Mouse (Mus musculus): ENCODE data around the gene Pbx4. TPM values are rescaled to one million over a fixed set of nuclear protein-coding genes. Genes with fewer than 3 reads are reported as not detected.

The Pbx4 gene
- total RNA-seq, 2 experiments from 2014 or later, result 16.9 to 17.4 TPM

DNA sequence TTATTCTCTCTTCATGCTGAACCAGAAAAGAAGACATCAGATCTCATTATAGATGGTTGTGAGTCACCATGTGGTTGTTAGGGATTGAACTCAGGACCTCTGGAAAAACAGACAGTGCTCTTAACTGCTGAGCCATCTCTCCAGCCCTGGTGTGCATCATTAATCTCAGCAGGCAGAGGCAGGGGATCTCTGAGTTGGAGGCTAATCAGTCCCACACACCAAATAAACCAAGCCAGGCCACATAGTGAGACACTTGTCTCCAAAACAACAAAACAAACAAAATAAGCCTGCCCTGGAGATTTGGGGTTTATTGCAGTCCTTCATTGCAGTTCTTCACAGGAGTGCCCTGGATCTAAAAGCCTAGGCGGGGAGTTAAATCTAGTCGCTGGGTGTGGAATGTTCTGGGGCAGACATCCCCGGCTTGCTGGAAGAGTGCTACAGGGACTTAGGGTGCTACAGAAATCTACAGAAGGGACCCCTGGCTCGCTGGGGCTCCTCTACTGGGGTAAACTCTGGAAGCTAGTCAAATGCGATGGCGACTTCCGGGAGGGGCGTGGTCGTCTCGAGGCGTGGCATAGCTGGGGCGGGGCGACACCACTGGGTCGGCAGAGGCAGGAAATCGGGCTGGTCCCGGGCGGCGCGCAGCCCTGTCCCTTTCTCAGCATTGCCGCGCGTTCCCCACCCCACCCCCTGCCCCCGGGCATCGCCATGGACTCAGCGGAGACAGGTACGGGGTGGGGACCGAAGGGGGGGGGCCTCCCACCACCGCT is 24.0 kb upstream of the Pbx4 start, which contains the start of gene Gmip:
Gmip (plus strand) TSS at position 586 of the 770 bp plus-strand sequence.
- DNase-seq (ENCODE audit: low spot score in 2 of 2), result peak; percentile 53 to 68
- intact Hi-C loops (cut with DNase I), result no loop called here

DNA sequence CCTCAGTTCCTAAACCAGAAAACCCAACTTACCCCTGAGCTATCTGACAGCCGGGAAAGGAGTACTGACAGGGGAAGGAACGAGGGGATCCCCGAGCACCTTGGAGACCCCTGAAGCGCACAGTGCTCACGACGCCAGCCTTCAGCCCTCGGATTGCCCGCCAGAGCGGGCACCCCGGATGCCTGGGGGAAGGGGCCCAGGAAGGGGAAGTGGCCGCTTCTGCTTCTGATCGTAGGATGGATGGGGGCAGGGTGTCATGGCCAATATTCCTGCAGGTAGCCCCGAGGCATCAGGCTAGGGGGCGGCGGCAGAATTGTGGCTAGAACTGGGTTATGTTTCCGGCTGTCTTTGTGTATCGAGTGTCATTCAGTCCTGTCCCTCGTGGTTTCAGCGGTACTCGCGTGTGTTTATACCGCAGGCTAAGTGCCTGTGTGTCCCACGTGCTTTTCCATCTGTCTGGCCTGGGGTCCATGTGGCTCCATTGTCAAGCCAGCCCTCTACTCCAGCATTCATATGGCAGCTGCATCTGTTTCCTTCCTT is 23.4 kb upstream of the Pbx4 start:
- intact Hi-C loops (cut with DNase I), result no loop called here
- peak in 1 of 2 experiments; percentile 31 for DNase-seq (ENCODE audit: low spot score in 2 of 2)

DNA sequence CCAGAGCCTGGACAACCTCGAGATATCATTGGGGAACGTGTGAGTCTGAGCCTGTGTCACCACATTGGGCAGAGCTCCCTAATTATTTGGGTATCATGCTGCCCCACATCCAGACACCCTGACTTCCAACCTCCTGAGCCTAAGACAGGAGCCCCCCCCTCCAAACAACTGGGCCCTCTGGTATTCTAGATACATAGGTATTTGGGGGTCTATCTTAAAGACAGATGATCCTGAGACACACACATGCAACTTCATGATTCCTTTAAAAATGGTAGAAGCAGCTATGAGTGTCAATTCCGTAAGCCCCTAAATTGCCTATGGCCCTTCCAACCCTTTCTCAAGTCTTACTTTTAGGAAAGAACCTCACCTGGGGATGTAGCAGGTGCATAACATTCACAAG is 22.5 kb upstream of the Pbx4 start:
- intact Hi-C loops (cut with DNase I), result no loop called here

GRCm38 (mm10) chr8:69814881-69815280 is 17.4 kb upstream of the Pbx4 start:
- intact Hi-C loops (cut with DNase I), result no loop called here
- DNase-seq (ENCODE audit: low spot score in 2 of 2), result no peak

More for the DNA sequence above, 22.5 kb upstream of the Pbx4 start:
- DNase-seq (ENCODE audit: low spot score in 2 of 2), result no peak

- DNase-seq (ENCODE audit: low spot score in 2 of 2), result no peak
- intact Hi-C loops (cut with DNase I), result no loop called here
Observed at GRCm38 (mm10) chr8:69815396-69815795, 16.9 kb upstream of the Pbx4 start.

GRCm38 (mm10) chr8:69820466-69820865 is 11.8 kb upstream of the Pbx4 start:
- intact Hi-C loops (cut with DNase I), result no loop called here
- no peak for DNase-seq (ENCODE audit: low spot score in 2 of 2)

- DNase-seq (ENCODE audit: low spot score in 2 of 2), result no peak
- intact Hi-C loops (cut with DNase I), result no loop called here
Observed at GRCm38 (mm10) chr8:69821971-69822385, 10.3 kb upstream of the Pbx4 start.

DNA sequence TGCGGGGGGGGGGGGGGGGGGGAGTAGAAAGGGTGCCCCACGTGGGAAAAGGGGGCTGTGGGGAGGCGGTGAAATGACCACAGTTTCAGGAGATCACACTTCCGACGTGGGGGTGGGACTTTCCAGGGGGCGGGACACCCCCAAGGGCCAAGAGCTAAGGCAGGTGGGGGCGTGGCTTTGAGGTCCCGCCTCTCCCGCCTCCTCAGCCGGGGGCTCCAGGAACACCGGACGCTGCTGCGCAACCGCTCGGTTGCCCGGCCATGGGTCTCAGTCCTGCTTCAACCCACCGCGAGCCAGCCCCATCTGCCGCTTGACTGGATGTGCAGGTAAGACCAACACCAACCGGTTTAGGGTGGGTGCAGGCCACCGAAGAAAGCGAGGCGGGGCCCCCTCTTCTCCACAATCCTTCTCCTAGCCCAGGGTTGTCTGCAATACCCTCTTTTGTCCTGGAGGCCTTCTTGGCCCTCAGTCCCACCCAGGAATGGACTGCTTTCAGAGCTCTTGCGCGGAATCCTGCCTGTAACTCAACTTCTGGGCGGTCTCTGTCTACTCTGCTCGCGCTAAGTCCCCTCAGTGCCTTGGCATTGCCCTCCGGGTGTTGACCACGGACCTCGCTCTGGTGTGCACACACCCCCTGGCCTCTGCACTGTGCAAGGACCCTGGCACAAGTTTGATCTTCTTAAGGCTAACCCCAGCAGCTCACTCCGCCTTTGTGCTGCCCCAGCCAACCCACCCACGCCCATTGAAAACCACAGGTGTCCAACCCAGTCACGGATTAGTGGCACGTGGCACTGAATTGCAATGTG is 9.7 kb upstream of the Pbx4 start, which contains the start of gene Lpar2:
Lpar2 (plus strand) TSS at position 44 of the 806 bp plus-strand sequence.
- DNase-seq (ENCODE audit: low spot score in 2 of 2), result no peak
- intact Hi-C loops (cut with DNase I), result no loop called here

DNA sequence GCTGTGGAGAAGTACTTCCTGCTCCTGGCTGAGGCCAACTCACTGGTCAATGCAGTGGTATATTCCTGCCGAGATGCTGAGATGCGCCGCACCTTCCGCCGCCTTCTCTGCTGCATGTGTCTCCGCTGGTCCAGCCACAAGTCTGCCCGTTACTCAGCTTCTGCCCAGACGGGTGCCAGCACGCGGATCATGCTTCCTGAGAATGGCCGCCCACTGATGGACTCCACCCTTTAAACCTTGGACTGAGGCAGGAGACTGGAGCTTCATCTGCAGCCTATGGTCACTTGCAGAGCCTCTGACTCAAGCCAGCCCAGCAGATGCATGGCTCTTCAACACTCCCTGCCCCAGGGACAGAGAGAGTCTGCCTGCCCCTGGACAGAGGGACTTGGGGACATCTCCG is 5.9 kb upstream of the Pbx4 start:
- no peak for DNase-seq (ENCODE audit: low spot score in 2 of 2)
- intact Hi-C loops (cut with DNase I), result no loop called here

DNA sequence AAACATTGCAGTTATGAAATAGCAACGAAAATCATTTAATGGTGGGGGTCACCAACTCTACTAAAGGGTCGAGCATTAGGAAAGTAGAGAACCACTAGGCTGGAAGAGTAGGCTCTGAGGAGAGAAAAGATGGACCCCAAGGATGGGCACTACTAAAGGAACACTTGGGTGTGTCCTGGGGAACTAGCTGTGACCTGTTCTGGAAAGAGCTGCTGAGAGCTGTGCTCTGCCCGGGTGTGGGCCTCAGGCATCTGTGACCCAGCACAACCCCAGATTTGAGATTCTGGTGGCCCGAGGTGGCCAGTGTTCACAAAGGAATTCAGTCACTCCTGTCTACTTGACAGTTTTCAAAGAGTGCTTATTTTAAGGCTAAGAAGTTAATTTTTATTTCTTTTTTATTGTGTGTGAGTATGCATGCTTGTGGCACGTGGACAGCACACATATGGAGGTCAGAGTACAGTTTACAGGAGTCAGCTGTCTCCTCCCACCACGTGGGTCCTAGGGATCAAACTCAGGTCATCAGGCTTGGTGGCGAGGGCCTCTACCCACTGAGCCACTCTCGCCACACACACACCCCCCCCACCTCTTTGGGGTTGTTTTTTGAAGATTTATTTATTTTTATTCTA is 4.9 kb downstream of the Pbx4 start:
- intact Hi-C loops (cut with DNase I), result no loop called here

GRCm38 (mm10) chr8:69847167-69848065 is 15.1 kb downstream of the Pbx4 start:
- DNase-seq (ENCODE audit: low spot score in 2 of 2), result no peak
- intact Hi-C loops (cut with DNase I), result no loop called here

More for the DNA sequence above, 4.9 kb downstream of the Pbx4 start:
- no peak for DNase-seq (ENCODE audit: low spot score in 2 of 2)

DNA sequence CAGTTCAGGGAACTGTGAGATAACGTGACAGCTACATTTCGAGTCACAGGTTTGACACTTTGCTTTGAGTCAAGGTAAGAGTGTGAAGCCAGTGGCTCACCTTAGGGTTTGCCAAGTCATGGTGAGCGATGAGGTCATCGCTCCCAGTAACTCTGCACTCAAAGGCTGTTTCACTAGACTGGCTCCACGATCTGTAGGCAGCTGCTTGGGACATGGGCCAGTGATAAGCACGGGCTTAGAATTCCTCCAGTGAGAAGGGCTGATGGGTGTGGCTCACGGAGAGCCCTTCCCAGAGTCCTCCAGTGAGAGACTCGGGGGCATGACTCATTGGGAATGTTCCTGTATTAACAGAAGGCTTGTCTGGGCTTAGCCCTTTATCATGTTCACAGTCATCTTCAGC is 16.7 kb downstream of the Pbx4 start:
- intact Hi-C loops (cut with DNase I), result no loop called here
- DNase-seq (ENCODE audit: low spot score in 2 of 2), result no peak

DNA sequence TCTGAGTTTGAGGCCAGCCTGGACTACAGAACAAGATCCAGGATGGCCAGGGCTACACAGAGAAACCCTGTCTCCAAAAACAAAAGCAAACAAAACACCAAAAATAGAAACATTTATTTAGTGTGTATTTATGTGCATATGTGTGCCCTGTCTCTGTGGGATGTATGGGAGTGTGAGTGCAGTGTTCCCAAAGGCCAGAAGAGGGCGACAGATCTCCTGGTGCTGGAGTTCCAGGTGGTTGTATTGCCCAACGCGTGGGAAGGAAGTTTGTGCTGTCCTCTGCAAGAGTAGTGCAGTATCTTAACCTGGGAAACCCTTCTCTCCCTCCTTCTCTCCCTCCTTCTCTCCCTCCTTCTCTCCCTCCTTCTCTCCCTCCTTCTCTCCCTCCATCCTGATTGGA is 17.6 kb downstream of the Pbx4 start:
- intact Hi-C loops (cut with DNase I), result no loop called here
- no peak for DNase-seq (ENCODE audit: low spot score in 2 of 2)

DNA sequence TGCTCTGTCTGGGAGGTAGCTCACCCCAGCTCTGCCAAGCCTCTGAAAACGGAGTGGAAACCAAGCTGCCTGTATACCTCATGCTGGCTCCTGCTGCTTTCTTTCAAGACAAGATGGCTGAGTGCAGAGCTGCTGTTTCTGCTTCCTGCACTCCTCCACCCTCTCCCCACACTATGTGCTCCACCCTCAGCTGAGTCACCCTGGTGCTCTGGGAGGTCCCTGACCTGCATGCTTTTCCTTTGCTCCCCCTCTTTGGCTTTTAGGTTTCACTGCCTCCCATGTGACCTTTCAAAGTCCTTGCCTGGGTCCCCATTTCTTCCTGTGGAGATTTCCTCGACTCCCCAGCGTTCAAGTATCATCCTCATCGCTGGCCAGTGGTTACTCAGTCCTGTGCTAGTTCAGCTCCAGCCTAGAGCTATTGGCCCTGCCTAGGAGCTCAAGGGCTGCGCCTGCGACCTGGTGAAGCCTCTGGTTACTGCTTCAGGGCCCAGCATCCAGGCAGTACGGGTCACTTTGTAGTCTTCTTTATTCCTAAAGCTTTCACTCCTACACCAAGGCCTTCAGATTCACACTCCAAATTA is 18.7 kb downstream of the Pbx4 start:
- intact Hi-C loops (cut with DNase I), result no loop called here
- DNase-seq (ENCODE audit: low spot score in 2 of 2), result no peak

- no peak for DNase-seq (ENCODE audit: low spot score in 2 of 2)
- intact Hi-C loops (cut with DNase I), result no loop called here
Observed at GRCm38 (mm10) chr8:69853869-69854268, 21.6 kb downstream of the Pbx4 start.

DNA sequence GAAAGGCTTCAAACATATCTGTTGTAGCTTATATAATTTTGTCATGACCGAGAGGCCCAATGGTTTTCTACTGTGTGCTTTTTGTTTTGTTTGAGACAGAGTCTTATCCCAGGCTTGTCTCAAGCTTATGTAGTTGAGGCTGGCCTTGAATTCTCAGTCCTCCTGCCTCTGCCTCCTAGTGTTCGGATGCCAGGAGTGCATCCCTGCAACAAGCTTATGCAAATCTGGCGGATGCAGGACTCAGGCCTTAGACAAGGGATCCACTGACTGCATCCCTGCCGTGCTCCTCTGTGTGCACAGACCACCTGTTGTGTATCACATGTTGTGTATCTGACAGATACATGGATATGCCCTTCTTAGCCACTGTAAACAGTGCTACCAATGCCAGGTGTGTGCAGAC is 28.5 kb downstream of the Pbx4 start:
- DNase-seq (ENCODE audit: low spot score in 2 of 2), result no peak
- intact Hi-C loops (cut with DNase I), result no loop called here

DNA sequence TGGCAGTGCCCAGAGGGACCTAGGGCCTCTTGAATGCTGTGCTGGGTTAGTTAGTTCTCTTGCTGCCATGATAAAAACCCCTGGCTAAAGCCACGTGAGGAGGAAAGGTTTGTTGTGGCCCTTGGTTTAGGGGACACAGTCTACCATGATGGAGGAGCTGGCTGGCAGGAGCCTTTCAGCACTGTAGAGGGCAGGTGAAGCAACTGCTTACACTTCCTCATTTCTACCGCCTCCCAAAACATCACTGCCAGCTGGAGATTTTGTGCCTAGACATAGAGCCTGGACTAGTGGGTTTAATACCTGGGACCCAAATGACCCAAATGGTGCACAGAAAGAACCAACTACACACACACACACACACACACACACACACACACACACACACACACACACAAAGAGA is 29.0 kb downstream of the Pbx4 start:
- intact Hi-C loops (cut with DNase I), result no loop called here
- no peak for DNase-seq (ENCODE audit: low spot score in 2 of 2)

DNA sequence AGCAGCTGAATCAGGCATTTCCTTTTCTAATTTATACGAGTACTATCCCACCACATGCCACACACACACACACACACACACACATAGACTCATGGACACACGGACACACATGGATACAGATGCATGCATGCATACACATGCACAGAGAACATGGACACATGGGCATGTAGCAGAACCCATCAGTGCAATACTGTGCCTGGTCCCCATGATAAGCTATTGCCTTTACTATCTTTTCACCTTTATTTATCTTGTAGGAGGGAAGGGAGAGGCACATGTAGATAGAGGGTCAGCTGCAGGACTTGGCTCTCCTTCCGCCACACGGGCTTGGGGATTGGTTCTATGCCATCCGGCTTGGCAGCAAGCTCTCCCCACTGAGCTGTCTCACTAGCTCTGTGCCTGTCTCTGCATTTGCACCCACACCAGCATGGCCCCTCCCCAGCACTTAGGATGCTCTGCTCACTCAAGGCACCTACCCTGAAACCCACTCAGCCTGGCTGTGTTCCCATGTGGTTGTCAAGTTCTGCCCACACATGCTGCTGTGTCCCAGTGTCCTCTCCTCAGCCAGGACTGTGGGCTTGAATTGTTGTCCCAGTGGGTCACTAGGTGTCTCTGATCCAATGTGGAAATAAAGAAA is 31.2 kb downstream of the Pbx4 start:
- DNase-seq (ENCODE audit: low spot score in 2 of 2), result peak in 1 of 2 experiments; percentile 60
- intact Hi-C loops (cut with DNase I), result no loop called here
